Mouse (Mus musculus): Measurements from ENCODE around the gene Ntng1.

The Ntng1 gene

GRCm38 (mm10) chr3:110054125-110054524 lies 89.7 kb downstream of the Ntng1 start:
- DNase-seq (ENCODE audit: low spot score): no peak

- DNase-seq (ENCODE audit: low spot score): no peak
Measured at GRCm38 (mm10) chr3:110048152-110048551, 95.7 kb downstream of the Ntng1 start.

GRCm38 (mm10) chr3:110046750-110047149 lies 97.1 kb downstream of the Ntng1 start:
- DNase-seq (ENCODE audit: low spot score): no peak

GRCm38 (mm10) chr3:110044209-110044608 lies 99.6 kb downstream of the Ntng1 start:
- DNase-seq (ENCODE audit: low spot score): no peak

GRCm38 (mm10) chr3:110043641-110044187 lies 100.1 kb downstream of the Ntng1 start:
- no peak for DNase-seq (ENCODE audit: low spot score)

GRCm38 (mm10) chr3:110022783-110023599 lies 120.8 kb downstream of the Ntng1 start:
- no peak for DNase-seq (ENCODE audit: low spot score)

GRCm38 (mm10) chr3:110010870-110011626 lies 132.8 kb downstream of the Ntng1 start:
- DNase-seq (ENCODE audit: low spot score): no peak

GRCm38 (mm10) chr3:110010441-110010840 lies 133.4 kb downstream of the Ntng1 start:
- no peak for DNase-seq (ENCODE audit: low spot score)

- DNase-seq (ENCODE audit: low spot score): no peak
Measured at GRCm38 (mm10) chr3:110000349-110000748, 143.5 kb downstream of the Ntng1 start.

GRCm38 (mm10) chr3:109995663-109996024 lies 148.2 kb downstream of the Ntng1 start:
- DNase-seq (ENCODE audit: low spot score): no peak

GRCm38 (mm10) chr3:109994978-109995662 lies 148.7 kb downstream of the Ntng1 start:
- no peak for DNase-seq (ENCODE audit: low spot score)

GRCm38 (mm10) chr3:109984086-109984485 lies 159.7 kb downstream of the Ntng1 start:
- DNase-seq (ENCODE audit: low spot score): no peak

- no peak for DNase-seq (ENCODE audit: low spot score)
Measured at GRCm38 (mm10) chr3:109977614-109978013, 166.2 kb downstream of the Ntng1 start.

GRCm38 (mm10) chr3:109975106-109975505 lies 168.7 kb downstream of the Ntng1 start:
- DNase-seq (ENCODE audit: low spot score): no peak

GRCm38 (mm10) chr3:109971465-109971864 lies 172.3 kb downstream of the Ntng1 start:
- DNase-seq (ENCODE audit: low spot score): no peak

GRCm38 (mm10) chr3:109970181-109970580 lies 173.6 kb downstream of the Ntng1 start:
- no peak for DNase-seq (ENCODE audit: low spot score)

GRCm38 (mm10) chr3:109962631-109963030 lies 181.2 kb downstream of the Ntng1 start:
- DNase-seq (ENCODE audit: low spot score): no peak

- DNase-seq (ENCODE audit: low spot score): no peak
Measured at GRCm38 (mm10) chr3:109942960-109943359, 200.9 kb downstream of the Ntng1 start.

- no peak for DNase-seq (ENCODE audit: low spot score)
Measured at GRCm38 (mm10) chr3:109937634-109938033, 206.2 kb downstream of the Ntng1 start.

- DNase-seq (ENCODE audit: low spot score): no peak
Measured at GRCm38 (mm10) chr3:109936275-109936674, 207.5 kb downstream of the Ntng1 start.

- DNase-seq (ENCODE audit: low spot score): no peak
Measured at GRCm38 (mm10) chr3:109932261-109932660, 211.6 kb downstream of the Ntng1 start.

GRCm38 (mm10) chr3:109931021-109931420 lies 212.8 kb downstream of the Ntng1 start:
- DNase-seq (ENCODE audit: low spot score): no peak

Data from spleen, adult 12 weeks (tissue).